Mouse (Mus musculus): Measurements from ENCODE around the gene Eepd1.

The Eepd1 gene

GRCm38 (mm10) chr9:25578674-25579596 lies 97.6 kb downstream of the Eepd1 start:
- in situ Hi-C loops (cut with MseI, MboI): loop anchor here in 1 of 2 experiments (25.0 kb wide), 1 partner anchor 417 kb away; the partner anchor contains the start of gene Herpud2

GRCm38 (mm10) chr9:25583621-25584020 lies 102.3 kb downstream of the Eepd1 start:
- in situ Hi-C loops (cut with MseI, MboI): loop anchor here (10.0 to 25.0 kb wide), 3 partner anchors 259 to 429 kb away; partner anchors contain the start of gene Herpud2 (in 2 of the 2)

- in situ Hi-C loops (cut with MseI, MboI): loop anchor here (10.0 to 25.0 kb wide), 3 partner anchors 261 to 431 kb away; partner anchors contain the start of gene Herpud2 (in 2 of the 2)
These were observed 104.3 kb downstream of the Eepd1 start for GRCm38 (mm10) chr9:25585614-25586013.

GRCm38 (mm10) chr9:25588581-25588980 lies 107.2 kb downstream of the Eepd1 start:
- in situ Hi-C loops (cut with MseI, MboI): loop anchor here (10.0 to 25.0 kb wide), 3 partner anchors 264 to 434 kb away; partner anchors contain the start of gene Herpud2 (in 2 of the 2)

GRCm38 (mm10) chr9:25590740-25591139 lies 109.4 kb downstream of the Eepd1 start:
- in situ Hi-C loops (cut with MseI, MboI): loop anchor here in 1 of 2 experiments (10.0 to 25.0 kb wide), 2 partner anchors 276 to 428 kb away; partner anchors contain the start of gene Herpud2

GRCm38 (mm10) chr9:25591390-25592354 lies 110.3 kb downstream of the Eepd1 start:
- in situ Hi-C loops (cut with MseI, MboI): loop anchor here in 1 of 2 experiments (10.0 to 25.0 kb wide), 2 partner anchors 277 to 429 kb away; partner anchors contain the start of gene Herpud2

- in situ Hi-C loops (cut with MseI, MboI): loop anchor here in 1 of 2 experiments (10.0 to 25.0 kb wide), 2 partner anchors 278 to 430 kb away; partner anchors contain the start of gene Herpud2
These were observed 111.1 kb downstream of the Eepd1 start for GRCm38 (mm10) chr9:25592355-25592955.

GRCm38 (mm10) chr9:25624744-25625143 lies 143.4 kb downstream of the Eepd1 start:
- in situ Hi-C loops (cut with MseI, MboI): no loop called here

- in situ Hi-C loops (cut with MseI, MboI): no loop called here
These were observed 148.3 kb downstream of the Eepd1 start for GRCm38 (mm10) chr9:25629531-25630099.

Measured in mouse trophoblast stem cell (cell line).